In the genomic region with DNA sequence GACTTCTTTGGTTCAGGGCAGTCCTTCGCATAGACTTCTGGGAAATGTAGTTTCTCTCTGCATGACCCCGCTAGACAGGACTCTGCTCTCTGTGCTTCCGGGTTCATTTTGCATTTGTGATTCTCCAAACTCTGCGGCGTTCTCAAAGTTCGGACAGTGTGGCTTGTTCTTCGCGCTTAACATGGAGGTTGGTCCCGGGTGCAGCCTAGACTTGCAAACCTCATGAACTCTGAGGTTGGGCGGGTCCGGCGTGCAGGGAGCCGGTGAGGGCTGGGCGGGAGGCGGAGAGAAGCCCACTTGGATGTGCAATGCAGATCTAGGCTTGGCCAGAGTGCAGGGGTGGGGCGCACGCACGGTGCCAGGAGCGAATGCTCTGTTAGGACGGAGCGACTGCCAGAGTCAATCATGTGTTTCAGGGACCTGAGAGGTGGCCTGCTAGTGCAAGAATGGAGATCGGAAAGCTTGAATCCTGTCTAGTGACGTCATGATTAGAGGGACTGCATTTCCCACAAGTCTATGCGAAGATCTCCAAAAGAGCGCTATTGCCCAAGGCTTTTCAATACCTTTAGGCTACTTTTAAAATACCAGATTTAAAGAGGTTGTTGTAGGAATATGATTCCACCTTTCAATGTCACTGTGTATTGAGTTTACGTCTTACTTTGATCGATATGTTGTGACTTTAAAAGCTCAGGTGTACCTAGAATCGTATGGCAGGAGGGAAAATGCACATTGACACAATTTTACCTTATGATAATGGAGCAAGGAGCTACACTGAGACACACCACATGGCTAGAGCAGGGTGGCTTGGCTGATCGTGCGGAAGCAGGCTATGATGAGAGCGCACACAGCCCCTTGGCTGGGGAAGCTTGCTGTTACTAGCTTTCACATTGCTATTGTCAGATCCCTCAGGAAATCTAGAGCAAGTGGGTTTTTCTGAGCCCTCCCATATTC, we compare ENCODE assay signal across 8 mouse cellular contexts. TPM values are rescaled to one million over a fixed set of nuclear protein-coding genes. Genes with fewer than 3 reads are reported as not detected.
DNase-seq lines count a peak whose midpoint lies in the region; ATAC-seq and TF ChIP-seq lines count a peak whose summit lies in the region.

A gene (plus strand): TSS at position 31 of the 951 bp plus-strand sequence.

- H3K4me2 ChIP-seq in embryonic facial prominence, embryonic 14.5 days (ENCODE audit: low read depth, low read length): peak within 1 kb of the TSS; percentile 76
- H3K4me2 ChIP-seq in limb, embryonic 14.5 days (replicated peaks; ENCODE audit: low read depth, low read length, severe bottlenecking): peak within 1 kb of the TSS; percentile 70
- peak within 1 kb of the TSS; percentile 64 for H3K4me2 ChIP-seq in midbrain, postnatal 0 days (ENCODE audit: low read depth, low read length, poor library complexity, severe bottlenecking)

- peak; percentile 94 for DNase-seq in 416B (ENCODE audit: low read depth)
- DNase-seq in adrenal gland, postnatal 4 days (ENCODE audit: low spot score in 2 of 2): peak; percentile 46 to 47
- DNase-seq in embryonic facial prominence, embryonic 14.5 days (ENCODE audit: low spot score): peak; percentile 93
- peak; percentile 86 for DNase-seq in heart, adult 8-10 months (ENCODE audit: low spot score)
- peak; percentile 91 for DNase-seq in kidney, adult 9 months
- DNase-seq in limb, embryonic 14.5 days (ENCODE audit: low spot score): peak; percentile 88
- DNase-seq in midbrain, postnatal 0 days (ENCODE audit: low spot score): peak; percentile 89
- peak; percentile 23 to 29 for DNase-seq in spleen, postnatal 14 days (ENCODE audit: low spot score in 2 of 2)

- TF ChIP-seq CTCF in midbrain, postnatal 0 days (IDR thresholded peaks at IDR 0.05): no peak

- peak within 1 kb of the TSS; percentile 70 for H3K9ac ChIP-seq in embryonic facial prominence, embryonic 14.5 days (ENCODE audit: low read depth, low read length)
- peak within 1 kb of the TSS; percentile 72 for H3K9ac ChIP-seq in limb, embryonic 14.5 days (ENCODE audit: low read depth, low read length, severe bottlenecking)
- H3K9ac ChIP-seq in midbrain, postnatal 0 days (replicated peaks; ENCODE audit: low read length, poor library complexity, severe bottlenecking): peak within 1 kb of the TSS; percentile 68

- H3K4me1 ChIP-seq in embryonic facial prominence, embryonic 14.5 days (ENCODE audit: control insufficient read depth, insufficient read depth, low read length): no peaks in the 10 kb centered on the region
- no peaks in the 10 kb centered on the region for H3K4me1 ChIP-seq in limb, embryonic 14.5 days (ENCODE audit: control insufficient read depth, insufficient read depth, low read length)
- no peaks in the 10 kb centered on the region for H3K4me1 ChIP-seq in midbrain, postnatal 0 days (ENCODE audit: insufficient read depth, low read length)

- peaks cover 17% of the 10 kb centered on the region for H3K9me3 ChIP-seq in embryonic facial prominence, embryonic 14.5 days (ENCODE audit: control insufficient read depth, low read length)
- H3K9me3 ChIP-seq in limb, embryonic 14.5 days (ENCODE audit: control insufficient read depth, low read length): peaks cover 4% of the 10 kb centered on the region; the same call in 1 of the 2 replicates
- peaks cover 6% of the 10 kb centered on the region; the same call in 1 of the 2 replicates for H3K9me3 ChIP-seq in midbrain, postnatal 0 days (ENCODE audit: low read length)

- WGBS in embryonic facial prominence, embryonic 14.5 days: 4% methylated on average over 31 of the region's 31 CpGs
- 4% methylated on average over 31 of the region's 31 CpGs for WGBS in limb, embryonic 14.5 days
- 3% methylated on average over 31 of the region's 31 CpGs for WGBS in midbrain, postnatal 0 days

- peak; percentile 96 for ATAC-seq in embryonic facial prominence, embryonic 14.5 days (ENCODE audit: low read depth)
- peak; percentile 97 for ATAC-seq in limb, embryonic 14.5 days (ENCODE audit: low FRiP score, low read depth)
- ATAC-seq in midbrain, postnatal 0 days (ENCODE audit: low FRiP score): peak; percentile 97

- H3K27me3 ChIP-seq in embryonic facial prominence, embryonic 14.5 days (replicated peaks; ENCODE audit: control insufficient read depth, insufficient read depth, low read length): no peaks in the 10 kb centered on the region
- H3K27me3 ChIP-seq in limb, embryonic 14.5 days (ENCODE audit: control insufficient read depth, insufficient read depth, low read length): no peaks in the 10 kb centered on the region
- no peaks in the 10 kb centered on the region for H3K27me3 ChIP-seq in midbrain, postnatal 0 days (ENCODE audit: insufficient read depth, low read length)

- H3K4me3 ChIP-seq in embryonic facial prominence, embryonic 14.5 days (ENCODE audit: low read depth, low read length): peak within 1 kb of the TSS; percentile 79
- peak within 1 kb of the TSS; percentile 87 for H3K4me3 ChIP-seq in limb, embryonic 14.5 days (replicated peaks; ENCODE audit: low read length)
- H3K4me3 ChIP-seq in midbrain, postnatal 0 days (ENCODE audit: low read depth, low read length): peak within 1 kb of the TSS; percentile 82

- H3K27ac ChIP-seq in embryonic facial prominence, embryonic 14.5 days (replicated peaks; ENCODE audit: low read depth, low read length): peak within 1 kb of the TSS; percentile 91
- peak within 1 kb of the TSS; percentile 84 for H3K27ac ChIP-seq in limb, embryonic 14.5 days (replicated peaks; ENCODE audit: low read depth, low read length)
- H3K27ac ChIP-seq in midbrain, postnatal 0 days (ENCODE audit: low read depth, low read length): peak within 1 kb of the TSS; percentile 82

- peaks cover 6% of the 10 kb centered on the region; the same call in 1 of the 2 replicates for H3K36me3 ChIP-seq in embryonic facial prominence, embryonic 14.5 days (ENCODE audit: control insufficient read depth, insufficient read depth, low read length)
- H3K36me3 ChIP-seq in limb, embryonic 14.5 days (ENCODE audit: control insufficient read depth, insufficient read depth, low read length): peaks cover 10% of the 10 kb centered on the region; the same call in 1 of the 2 replicates
- H3K36me3 ChIP-seq in midbrain, postnatal 0 days (ENCODE audit: insufficient read depth, low read length): peaks cover 3% of the 10 kb centered on the region; the same call in 1 of the 2 replicates

- no peak for TF ChIP-seq POLR2A in limb, embryonic 14.5 days (IDR thresholded peaks at IDR 0.05; ENCODE audit: borderline replicate concordance, extremely low read depth, insufficient read depth, insufficient read length)

RNA-seq across cellular contexts. Expression of the gene that starts here (rescaled TPM):
- 1 to 10 TPM; 8.0 to 8.9 TPM for total RNA-seq in adrenal gland, postnatal 4 days (2021)
- polyA plus RNA-seq in embryonic facial prominence, embryonic 14.5 days (2014; fragmentation: Nextera tagmentation; extraction: Ambion mirVana): 6.5 TPM in 2 replicates
- total RNA-seq in heart, adult 8-10 months (2022): 1 to 10 TPM; 1.3 to 2.9 (median 2.2) TPM
- polyA plus RNA-seq in limb, embryonic 14.5 days (2012; rRNA removed): 3.4 and 4.1 TPM in 2 replicates
- 6.9 and 7.6 TPM in 2 replicates for polyA plus RNA-seq in limb, embryonic 14.5 days (2014; fragmentation: Nextera tagmentation; extraction: Ambion mirVana)
- 9.5 TPM in 2 replicates for total RNA-seq in midbrain, postnatal 0 days (2014; rRNA removed)
- polyA plus RNA-seq in midbrain, postnatal 0 days (2015; fragmentation: Nextera tagmentation; extraction: Ambion mirVana): 8.6 and 8.9 TPM in 2 replicates

Comparison
In these comparisons a context has a peak if more than half of its experiments do, and no peak if none do; other contexts are left out.
1. Peak in every context shown above with its lines: DNase-seq, ATAC-seq, H3K4me3 ChIP-seq and H3K27ac ChIP-seq.
2. DNase-seq: peak in every context shown above with its lines; median percentile 94 in 416B; 93 in embryonic facial prominence, embryonic 14.5 days; 91 in kidney, adult 9 months; 89 in midbrain, postnatal 0 days; 88 in limb, embryonic 14.5 days; 86 in heart, adult 8-10 months; 46 in adrenal gland, postnatal 4 days; 26 in spleen, postnatal 14 days.